Mouse (Mus musculus) heart, embryonic 12.5 days (tissue): ENCODE results near the gene Zfp473. TPM values are rescaled to one million over a fixed set of nuclear protein-coding genes. Genes with fewer than 3 reads are reported as not detected.

Source experiments
- ATAC-seq: fragments of 200-750 bp; cut with Nextera tagmentation; 2 replicates; pipeline ENCODE4 v1.8.0; 2017; ENCODE audit warnings: moderate TSS enrichment, moderate library complexity; ENCODE audit not compliant: insufficient number of reproducible peaks, low FRiP score
- H3K27ac ChIP-seq: fragments of 300-500 bp; sonication (generic); 2 replicates; pipeline ENCODE4 v1.5.1; 2016; ENCODE audit warnings: mild to moderate bottlenecking, moderate library complexity; ENCODE audit not compliant: poor library complexity, severe bottlenecking
- H3K27me3 ChIP-seq: fragments of 300-500 bp; sonication (generic); replicated peaks from 2 replicates; pipeline ENCODE4 v1.6.1; 2016; ENCODE audit warnings: mild to moderate bottlenecking, moderate library complexity
- H3K36me3 ChIP-seq: fragments of 300-500 bp; sonication (generic); 2 replicates; pipeline ENCODE4 v1.6.1; 2016; ENCODE audit warnings: mild to moderate bottlenecking, moderate library complexity
- H3K4me1 ChIP-seq: fragments of 300-500 bp; sonication (generic); replicated peaks from 2 replicates; pipeline ENCODE4 v1.6.1; 2016; ENCODE audit warnings: mild to moderate bottlenecking
- H3K4me2 ChIP-seq: fragments of 300-500 bp; sonication (generic); 2 replicates; pipeline ENCODE4 v1.6.1; 2016; ENCODE audit warnings: mild to moderate bottlenecking, moderate library complexity
- H3K4me3 ChIP-seq: fragments of 300-500 bp; sonication (generic); 2 replicates; pipeline ENCODE4 v1.5.1; 2016; ENCODE audit warnings: mild to moderate bottlenecking
- H3K9ac ChIP-seq: fragments of 300-500 bp; sonication (generic); 2 replicates; pipeline ENCODE4 v1.6.1; 2016; ENCODE audit warnings: mild to moderate bottlenecking, moderate library complexity
- H3K9me3 ChIP-seq: fragments of 300-500 bp; sonication (generic); replicated peaks from 2 replicates; pipeline ENCODE4 v1.6.1; 2016; ENCODE audit warnings: mild to moderate bottlenecking, moderate library complexity
- WGBS: fragments of 180-500 bp; shearing (Covaris S2); methylation state at CpG from one replicate; pipeline ENCODE4 v1.1.7; 2016; 5-methylcytosine and 5-hydroxymethylcytosine counted together
- polyA plus RNA-seq: library from polyadenylated mRNA; unstranded; fragments of >200 nt; fragmentation: Nextera tagmentation; extraction: Ambion mirVana; gene quantifications from 2 replicates; pipeline ENCODE4 v1.2.1, GENCODE M21; 2016

Gene Zfp473
- polyA plus RNA-seq, 1 experiment from 2014 or later, result 0.78 TPM

GRCm38 (mm10) chr7:44695223-44695622, 55.6 kb downstream of the Zfp473 start:
- Histone ChIP-seq H3K9me3 (no peaks in the 10 kb centered on the region), H3K4me3 (no peak overlapping the region), H3K27me3 (peaks cover 24% of the 10 kb centered on the region), H3K9ac (no peak overlapping the region), H3K36me3 (no peaks in the 10 kb centered on the region), H3K4me1 (peaks cover 15% of the 10 kb centered on the region), H3K27ac (no peak overlapping the region), H3K4me2 (no peak overlapping the region)
- 75% methylated on average over 4 of the region's 4 CpGs for WGBS
- no peak for ATAC-seq

GRCm38 (mm10) chr7:44693427-44694175, 57.2 kb downstream of the Zfp473 start:
- Histone ChIP-seq H3K9ac (no peak overlapping the region), H3K9me3 (0 out of 2 replicates have a peak, but pooled peaks cover 4% of the 10 kb centered on the region), H3K27ac (no peak overlapping the region), H3K4me1 (peaks cover 15% of the 10 kb centered on the region), H3K27me3 (peaks cover 21% of the 10 kb centered on the region), H3K36me3 (no peaks in the 10 kb centered on the region), H3K4me2 (no peak overlapping the region), H3K4me3 (no peak overlapping the region)
- no peak for ATAC-seq
- WGBS, result 66% methylated on average over 10 of the region's 10 CpGs

- Histone ChIP-seq H3K36me3 (no peaks in the 10 kb centered on the region), H3K27me3 (peaks cover 5% of the 10 kb centered on the region; the same call in 1 of the 2 replicates), H3K4me1 (no peaks in the 10 kb centered on the region), H3K9me3 (0 out of 2 replicates have a peak, but pooled peaks cover 4% of the 10 kb centered on the region), H3K4me3 (no peak overlapping the region), H3K4me2 (no peak overlapping the region), H3K9ac (no peak overlapping the region), H3K27ac (no peak overlapping the region)
- no peak for ATAC-seq
- WGBS, result 81% methylated on average over 7 of the region's 7 CpGs
These were observed 61.5 kb downstream of the Zfp473 start for GRCm38 (mm10) chr7:44689331-44689730.

GRCm38 (mm10) chr7:44688890-44689289, 62.0 kb downstream of the Zfp473 start:
- Histone ChIP-seq H3K4me2 (no peak overlapping the region), H3K4me3 (no peak overlapping the region), H3K27ac (no peak overlapping the region), H3K27me3 (peaks cover 5% of the 10 kb centered on the region; the same call in 1 of the 2 replicates), H3K4me1 (no peaks in the 10 kb centered on the region), H3K36me3 (no peaks in the 10 kb centered on the region), H3K9ac (no peak overlapping the region), H3K9me3 (0 out of 2 replicates have a peak, but pooled peaks cover 4% of the 10 kb centered on the region)
- 62% methylated on average over 3 of the region's 3 CpGs for WGBS
- ATAC-seq, result no peak

DNA sequence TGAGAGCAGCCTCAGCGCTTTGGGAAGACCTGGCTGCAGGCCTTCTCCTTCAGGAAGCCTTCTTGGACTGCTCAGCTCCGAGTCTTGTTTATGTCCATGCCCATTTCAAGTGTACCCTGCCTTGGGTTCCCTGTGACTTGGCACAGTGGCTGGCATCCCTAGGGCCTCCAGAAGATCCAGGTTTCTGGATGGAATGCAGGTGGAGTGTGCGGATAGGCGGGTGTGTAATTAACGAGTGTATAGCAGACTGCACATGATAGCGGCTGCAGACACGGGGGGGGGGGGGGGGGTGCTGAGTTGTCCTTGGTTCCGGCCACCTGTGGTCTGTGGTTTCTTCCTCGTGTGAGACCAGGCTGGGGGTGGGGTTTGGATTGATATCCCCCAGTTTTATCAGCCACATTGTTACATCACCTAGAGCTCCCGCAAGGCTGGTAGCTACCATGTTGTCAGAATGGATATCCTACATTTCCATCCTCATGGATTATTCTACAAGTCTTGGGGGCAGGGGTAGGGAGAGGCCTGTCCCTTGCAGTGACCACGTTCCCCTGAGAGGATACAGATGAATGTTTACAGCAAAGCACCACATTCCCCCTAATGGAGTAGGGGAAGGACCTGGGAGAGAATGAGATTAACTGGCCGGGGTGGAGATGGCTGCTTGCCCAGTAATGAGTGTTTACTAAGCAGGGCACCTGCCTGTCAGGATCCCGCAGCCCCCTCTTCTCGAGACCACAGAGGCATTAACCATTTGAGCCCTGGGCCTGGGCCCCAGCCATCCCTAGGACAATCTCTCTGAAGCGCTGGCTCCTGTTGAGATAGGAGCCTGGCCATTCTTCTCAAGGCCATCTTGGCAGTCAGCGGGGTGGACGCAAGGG, 65.1 kb downstream of the Zfp473 start:
- Histone ChIP-seq H3K4me3 (no peak overlapping the region), H3K4me1 (no peaks in the 10 kb centered on the region), H3K27ac (no peak overlapping the region), H3K4me2 (no peak overlapping the region), H3K9ac (no peak overlapping the region), H3K9me3 (peaks cover 14% of the 10 kb centered on the region; the same call in 1 of the 2 replicates), H3K27me3 (no peaks in the 10 kb centered on the region; the same call in 1 of the 2 replicates), H3K36me3 (no peaks in the 10 kb centered on the region)
- 56% methylated on average over 17 of the region's 17 CpGs for WGBS
- no peak for ATAC-seq

DNA sequence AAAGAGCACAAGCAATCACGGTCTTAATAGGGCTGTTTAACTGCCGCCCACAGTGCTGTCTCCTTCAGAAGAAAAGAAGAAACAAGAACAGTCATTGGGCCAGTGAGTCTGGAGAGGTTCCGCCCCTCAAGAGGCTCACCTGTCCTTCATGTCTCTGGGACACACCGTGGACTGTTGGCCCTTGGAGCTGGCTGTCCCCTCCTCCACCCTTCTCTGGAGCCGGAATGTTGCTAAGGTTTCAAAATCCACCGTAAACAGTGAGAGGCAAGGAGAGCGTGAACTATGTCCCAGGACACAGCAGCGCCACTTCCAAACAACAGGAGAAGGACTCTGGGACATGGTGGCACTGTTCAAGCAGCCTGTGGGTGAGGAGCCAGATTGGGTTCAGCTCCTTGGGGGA, 67.2 kb downstream of the Zfp473 start:
- Histone ChIP-seq H3K4me1 (no peaks in the 10 kb centered on the region), H3K4me3 (no peak overlapping the region), H3K27ac (no peak overlapping the region), H3K9me3 (peaks cover 10% of the 10 kb centered on the region; the same call in 1 of the 2 replicates), H3K9ac (no peak overlapping the region), H3K27me3 (no peaks in the 10 kb centered on the region; the same call in 1 of the 2 replicates), H3K4me2 (no peak overlapping the region), H3K36me3 (no peaks in the 10 kb centered on the region)
- WGBS, result 72% methylated on average over 8 of the region's 8 CpGs
- no peak for ATAC-seq

Other genes starting within 250 kb of the Zfp473 start
- gene Mybpc2, start 226.4 kb downstream of the Zfp473 start, polyA plus RNA-seq, result 0.94 and 1.2 TPM in 2 replicates
- gene Spib, start 219.0 kb downstream of the Zfp473 start, polyA plus RNA-seq, result 0.15 TPM in 1 of 2 replicates, not detected in the other
- 63.1 and 68.1 TPM in 2 replicates for gene Pold1, start 202.2 kb downstream of the Zfp473 start, polyA plus RNA-seq
- gene Nr1h2, start 197.1 kb downstream of the Zfp473 start, polyA plus RNA-seq, result 54.7 and 55.3 TPM in 2 replicates
- 0.12 TPM in 1 of 2 replicates, not detected in the other for gene Napsa, start 178.7 kb downstream of the Zfp473 start, polyA plus RNA-seq
- 0.15 and 0.17 TPM in 2 replicates for gene Kcnc3, start 160.4 kb downstream of the Zfp473 start, polyA plus RNA-seq
- 0.59 and 1.0 TPM in 2 replicates for gene Myh14, start 80.2 kb downstream of the Zfp473 start, polyA plus RNA-seq
- gene Izumo2, start 42.3 kb downstream of the Zfp473 start, polyA plus RNA-seq, result not detected in 2 replicates
- gene Vrk3, start 2.6 kb downstream of the Zfp473 start, polyA plus RNA-seq, result 29.4 and 32.2 TPM in 2 replicates
- 90.9 and 93.3 TPM in 2 replicates for gene Nup62, start 65.0 kb upstream of the Zfp473 start, polyA plus RNA-seq
- 0.78 and 1.1 TPM in 2 replicates for gene Il4i1, start 65.3 kb upstream of the Zfp473 start, polyA plus RNA-seq
- gene Atf5, start 65.6 kb upstream of the Zfp473 start, polyA plus RNA-seq, result 2.6 and 2.7 TPM in 2 replicates
- gene Akt1s1, start 97.9 kb upstream of the Zfp473 start, polyA plus RNA-seq, result 105 and 108 TPM in 2 replicates
- 60.0 and 61.2 TPM in 2 replicates for gene Tbc1d17, start 98.0 kb upstream of the Zfp473 start, polyA plus RNA-seq
- gene Pnkp, start 106.1 kb upstream of the Zfp473 start, polyA plus RNA-seq, result 23.3 and 27.0 TPM in 2 replicates
- 308 and 321 TPM in 2 replicates for gene Ptov1, start 118.7 kb upstream of the Zfp473 start, polyA plus RNA-seq
- 76.8 and 81.2 TPM in 2 replicates for gene Med25, start 141.7 kb upstream of the Zfp473 start, polyA plus RNA-seq
- gene Fuz, start 145.0 kb upstream of the Zfp473 start, polyA plus RNA-seq, result 12.0 and 12.6 TPM in 2 replicates
- 74.5 and 77.2 TPM in 2 replicates for gene Ap2a1, start 178.4 kb upstream of the Zfp473 start, polyA plus RNA-seq
- gene Tsks, start 192.2 kb upstream of the Zfp473 start, polyA plus RNA-seq, result 0.19 TPM in 1 of 2 replicates, not detected in the other
- gene Cpt1c, start 223.8 kb upstream of the Zfp473 start, polyA plus RNA-seq, result 10.7 and 11.5 TPM in 2 replicates
- gene Prmt1, start 235.5 kb upstream of the Zfp473 start, polyA plus RNA-seq, result 377 and 394 TPM in 2 replicates
- gene Irf3, start 246.6 kb upstream of the Zfp473 start, polyA plus RNA-seq, result 59.5 and 60.8 TPM in 2 replicates
- gene Bcl2l12, start 247.7 kb upstream of the Zfp473 start, polyA plus RNA-seq, result 42.1 and 42.5 TPM in 2 replicates